Mouse (Mus musculus) G1E-ER4 (cell line): ENCODE results near the gene Iqcj. TPM values are rescaled to one million over a fixed set of nuclear protein-coding genes. Genes with fewer than 3 reads are reported as not detected.

ENCODE experiments used
- GATA1 ChIP-seq: IDR thresholded peaks from one replicate; pipeline ENCODE4 v1.8.0; 2012; ENCODE audit warnings: low read length, inconsistent platforms
- polyA plus RNA-seq: library from polyadenylated mRNA; stranded (reverse); fragments of >175 nt; gene quantifications from 2 replicates; pipeline ENCODE4 v1.2.3, GENCODE M21; 2012

Iqcj gene
- polyA plus RNA-seq, 1 experiment, result not detected

GRCm38 (mm10) chr3:67930424-67931133 lies 38.6 kb downstream of the Iqcj start:
- TF ChIP-seq GATA1, result no peak

GRCm38 (mm10) chr3:67931181-67931580 lies 39.2 kb downstream of the Iqcj start:
- TF ChIP-seq GATA1, result no peak

GRCm38 (mm10) chr3:67931914-67932313 lies 39.9 kb downstream of the Iqcj start:
- no peak for TF ChIP-seq GATA1

GRCm38 (mm10) chr3:67935829-67936228 lies 43.8 kb downstream of the Iqcj start:
- TF ChIP-seq GATA1, result no peak

GRCm38 (mm10) chr3:67947000-67947399 lies 55.0 kb downstream of the Iqcj start:
- TF ChIP-seq GATA1, result no peak

GRCm38 (mm10) chr3:67952517-67952940 lies 60.5 kb downstream of the Iqcj start:
- TF ChIP-seq GATA1, result no peak

- TF ChIP-seq GATA1, result no peak
Observed at GRCm38 (mm10) chr3:67954459-67955065, 62.5 kb downstream of the Iqcj start.

- TF ChIP-seq GATA1, result no peak
Observed at GRCm38 (mm10) chr3:67959672-67960071, 67.7 kb downstream of the Iqcj start.

GRCm38 (mm10) chr3:67960133-67960532 lies 68.1 kb downstream of the Iqcj start:
- TF ChIP-seq GATA1, result no peak

GRCm38 (mm10) chr3:67960727-67961126 lies 68.7 kb downstream of the Iqcj start:
- TF ChIP-seq GATA1, result no peak

- no peak for TF ChIP-seq GATA1
Observed at GRCm38 (mm10) chr3:67961934-67962639, 70.1 kb downstream of the Iqcj start.

- no peak for TF ChIP-seq GATA1
Observed at GRCm38 (mm10) chr3:67974340-67974998, 82.4 kb downstream of the Iqcj start.

- no peak for TF ChIP-seq GATA1
Observed at GRCm38 (mm10) chr3:67980006-67980405, 88.0 kb downstream of the Iqcj start.

GRCm38 (mm10) chr3:67983329-67983728 lies 91.3 kb downstream of the Iqcj start:
- TF ChIP-seq GATA1, result no peak

GRCm38 (mm10) chr3:68002415-68002814 lies 110.4 kb downstream of the Iqcj start:
- TF ChIP-seq GATA1, result no peak

- TF ChIP-seq GATA1, result no peak
Observed at GRCm38 (mm10) chr3:68012342-68012741, 120.3 kb downstream of the Iqcj start.

GRCm38 (mm10) chr3:68015786-68016185 lies 123.8 kb downstream of the Iqcj start:
- no peak for TF ChIP-seq GATA1
